Mouse (Mus musculus) urinary bladder, postnatal 10 days (tissue): ENCODE measurements around the gene Hspb8.
A peak's percentile ranks its signal among the peaks of the same experiment; 100 is the strongest.

Experiments used
- DNase-seq: peaks from one replicate; pipeline ENCODE4 v3.0.0; 2022; ENCODE audit warnings: low spot score

The Hspb8 gene

GRCm38 (mm10) chr5:116422699-116423201 lies at the start of gene Hspb8:
TSS of gene Hspb8 (minus strand) at chr5:116422864.
- peak; percentile 40 for DNase-seq

DNA sequence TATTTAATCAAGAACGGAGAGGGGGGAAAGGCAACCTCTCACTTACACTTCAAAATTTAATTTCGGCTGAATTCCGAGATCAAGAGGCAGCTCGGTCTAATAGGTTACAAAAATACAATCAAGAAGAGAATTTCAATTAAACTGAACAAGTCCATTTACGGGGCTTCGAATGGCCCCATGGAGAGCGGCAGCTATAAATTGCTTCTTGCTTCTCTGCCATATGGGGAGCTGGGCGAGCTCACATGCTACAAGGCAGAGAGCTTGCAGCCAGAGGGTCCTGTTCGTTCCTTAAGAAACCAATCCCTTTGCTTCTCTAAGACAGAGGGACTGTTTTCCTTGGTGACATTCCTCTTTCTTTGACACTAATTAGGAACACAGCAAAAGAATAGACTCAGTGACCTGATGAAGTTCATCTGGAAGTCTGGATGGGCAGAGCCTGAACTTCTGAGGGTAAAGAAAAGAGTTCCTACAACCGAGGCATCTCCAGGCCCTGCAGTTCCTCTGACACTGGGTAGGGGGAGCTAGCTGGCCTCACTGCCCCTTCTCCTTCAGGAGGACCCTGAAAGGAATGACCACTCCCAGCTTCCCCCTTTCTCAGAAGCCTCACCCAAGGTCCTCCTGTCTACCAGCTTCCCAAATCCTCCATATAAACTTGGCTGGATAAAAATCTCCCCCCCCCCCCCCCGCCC lies 38.8 kb upstream of the Hspb8 start:
- no peak for DNase-seq

DNA sequence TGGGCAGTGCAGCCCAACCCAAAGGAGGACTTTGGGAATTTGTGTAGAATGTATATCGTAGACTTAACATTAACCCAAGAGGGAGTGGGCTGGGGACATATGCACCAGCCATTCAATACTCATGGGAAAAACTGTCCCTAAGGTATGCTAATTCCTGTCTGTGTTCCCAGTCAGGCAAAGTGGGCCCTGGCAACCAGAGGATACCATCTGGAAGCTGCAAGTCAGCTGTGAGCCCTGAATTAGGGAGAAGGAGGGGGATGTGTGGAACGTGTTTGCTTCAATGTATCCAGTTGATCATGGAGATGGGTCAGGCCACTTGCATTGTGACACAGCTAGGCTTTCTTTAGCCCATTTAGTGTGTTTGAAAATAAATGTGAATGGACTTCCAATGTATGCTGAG lies 37.3 kb upstream of the Hspb8 start:
- DNase-seq: no peak

- DNase-seq: no peak
These were observed 35.1 kb upstream of the Hspb8 start for GRCm38 (mm10) chr5:116457791-116458190.

DNA sequence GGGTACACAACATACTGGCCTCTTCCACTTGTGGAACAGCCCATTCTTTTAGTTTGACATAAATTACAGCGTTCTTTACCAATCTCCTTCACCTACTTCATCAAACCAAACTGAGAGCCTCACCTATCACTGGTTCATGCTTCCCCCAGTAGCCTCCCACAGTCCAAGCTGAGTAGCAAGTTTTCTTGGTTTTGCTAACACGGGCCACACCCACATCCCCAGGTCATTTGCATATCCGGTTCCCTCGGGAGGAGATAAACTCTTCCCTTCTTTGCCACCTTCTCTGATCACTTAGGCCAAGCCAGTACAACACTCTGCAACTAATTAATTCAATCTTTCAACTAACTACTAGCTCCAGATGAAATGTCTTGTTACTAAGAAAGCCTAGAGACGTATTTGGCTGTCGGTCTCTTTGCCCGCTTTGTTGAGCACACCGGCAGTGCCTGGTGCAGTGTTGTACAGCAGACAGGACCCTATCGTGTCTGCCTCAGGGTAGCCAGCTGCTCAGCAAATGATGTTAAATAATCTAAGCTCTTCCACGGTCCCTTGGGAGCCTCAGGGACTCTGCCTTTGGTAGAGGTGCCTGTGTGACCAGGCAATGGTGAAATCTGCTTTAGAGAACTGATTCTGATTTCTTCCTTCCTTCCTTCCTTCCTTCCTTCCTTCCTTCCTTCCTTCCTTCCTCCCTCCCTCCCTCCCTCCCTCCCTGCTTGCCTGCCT lies 34.3 kb upstream of the Hspb8 start:
- no peak for DNase-seq

GRCm38 (mm10) chr5:116453401-116453851 lies 30.8 kb upstream of the Hspb8 start:
- DNase-seq: peak; percentile 36

GRCm38 (mm10) chr5:116450901-116451300 lies 28.2 kb upstream of the Hspb8 start:
- DNase-seq: no peak

- DNase-seq: no peak
These were observed 27.0 kb upstream of the Hspb8 start for GRCm38 (mm10) chr5:116449522-116450225.

DNA sequence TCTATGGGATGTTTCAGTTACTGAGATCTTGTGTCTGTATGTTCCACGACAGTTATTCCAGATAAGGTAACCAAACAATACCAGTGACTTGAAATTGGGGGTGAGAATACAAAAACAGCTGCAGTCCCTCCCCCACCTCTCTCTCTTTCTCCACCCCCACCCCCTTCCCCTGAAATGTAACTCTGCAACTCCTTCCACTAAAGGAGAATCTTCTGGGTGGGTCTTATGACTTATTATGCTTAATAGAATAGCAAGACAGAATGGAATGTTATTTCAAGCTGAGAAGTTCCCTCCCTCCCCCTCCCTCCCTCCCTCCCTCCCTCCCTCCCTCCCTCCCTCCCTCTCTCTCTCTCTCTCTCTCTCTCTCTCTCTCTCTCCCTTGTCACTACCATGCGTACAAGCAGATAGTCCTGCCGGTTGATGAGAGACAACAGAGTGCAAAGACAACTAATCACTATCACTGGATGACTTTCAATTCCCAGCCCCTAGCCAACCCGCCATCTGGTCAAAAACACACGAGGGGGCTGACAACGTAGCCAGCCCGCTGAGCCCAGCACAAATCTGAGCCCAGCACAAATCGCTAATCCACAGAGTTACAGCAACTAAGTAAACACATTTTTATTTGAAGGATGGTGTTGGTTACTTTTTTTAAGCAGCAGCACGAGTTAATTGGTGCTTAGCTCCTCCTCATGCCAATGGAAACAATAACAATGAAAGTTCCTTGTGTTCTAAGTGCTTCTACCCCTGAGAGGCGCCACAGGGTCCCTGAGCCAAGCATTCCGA lies 25.9 kb upstream of the Hspb8 start:
- DNase-seq: no peak

DNA sequence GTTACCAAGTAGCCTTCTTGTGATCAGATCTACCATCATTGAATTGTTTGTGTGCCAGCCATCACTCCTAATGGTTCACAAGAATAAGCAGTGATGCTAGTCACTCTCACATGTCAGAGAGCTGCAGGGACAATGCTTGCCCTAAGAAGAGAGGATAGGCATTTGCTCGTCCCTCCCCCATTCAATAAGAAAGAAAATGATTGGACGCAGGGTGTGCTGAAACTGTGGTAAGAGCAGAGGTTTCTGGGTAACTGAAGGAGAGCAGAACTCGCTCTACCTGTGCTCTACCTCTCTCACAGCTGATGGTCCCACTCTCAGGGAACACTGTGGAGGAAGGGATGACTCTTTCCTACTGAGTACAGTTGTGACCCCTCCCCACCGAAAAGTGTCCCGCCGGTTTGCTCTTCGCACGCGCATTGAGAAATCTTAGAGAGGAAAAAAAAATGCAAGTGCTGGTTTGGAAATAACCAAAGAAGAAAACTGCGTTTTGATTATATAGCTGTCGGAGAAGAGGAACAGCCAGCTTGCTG lies 25.2 kb upstream of the Hspb8 start:
- no peak for DNase-seq

- no peak for DNase-seq
These were observed 23.9 kb upstream of the Hspb8 start for GRCm38 (mm10) chr5:116446552-116446951.

GRCm38 (mm10) chr5:116445634-116446367 lies 23.1 kb upstream of the Hspb8 start:
- DNase-seq: no peak

DNA sequence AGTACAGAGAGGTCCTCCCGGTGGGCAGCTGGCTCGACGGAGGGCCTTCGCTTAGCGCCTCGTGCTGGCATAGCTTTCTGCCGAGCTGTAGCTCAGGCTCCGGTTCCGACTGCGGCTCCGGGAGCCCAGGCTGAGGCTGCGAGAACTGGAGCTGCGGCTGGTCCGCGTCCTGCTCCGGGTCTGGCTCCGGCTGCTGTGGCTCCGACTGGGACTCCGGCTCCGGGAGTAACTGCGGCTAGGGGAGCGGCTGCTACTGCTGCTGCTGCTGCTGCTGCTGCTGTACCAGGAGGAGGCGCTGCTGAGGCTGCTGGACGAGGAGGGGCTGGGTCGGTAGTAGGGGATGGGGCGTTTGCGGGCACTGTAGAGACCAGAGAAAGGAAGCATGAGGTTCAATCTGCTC lies 21.9 kb upstream of the Hspb8 start:
- DNase-seq: no peak

DNA sequence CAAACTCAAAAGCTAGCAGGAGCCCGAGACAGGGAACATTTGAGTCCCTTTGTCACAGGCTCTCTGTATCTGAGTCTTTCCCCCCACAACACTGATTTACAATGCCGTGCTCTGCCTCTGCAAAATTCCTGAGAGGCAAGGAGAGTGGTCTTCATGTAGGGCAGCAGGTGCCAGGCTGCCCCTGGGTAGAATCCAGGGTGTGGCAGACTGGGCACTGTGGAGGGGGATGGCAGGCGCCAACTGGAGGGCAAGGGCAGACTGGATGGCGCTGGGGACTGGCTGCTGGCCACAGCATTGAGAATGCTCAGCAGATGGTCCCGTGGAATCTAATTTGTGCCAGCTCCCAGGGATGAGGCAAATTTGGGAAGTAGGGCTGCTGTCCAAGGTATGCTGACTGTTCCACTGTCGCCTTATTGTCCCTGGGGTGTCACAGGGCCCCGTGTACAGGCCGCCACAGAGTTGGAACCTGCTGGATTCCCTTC lies 20.8 kb upstream of the Hspb8 start:
- DNase-seq: no peak

- DNase-seq: no peak
These were observed 20.2 kb upstream of the Hspb8 start for GRCm38 (mm10) chr5:116442697-116443458.

- DNase-seq: no peak
These were observed 17.6 kb upstream of the Hspb8 start for GRCm38 (mm10) chr5:116440251-116440650.

DNA sequence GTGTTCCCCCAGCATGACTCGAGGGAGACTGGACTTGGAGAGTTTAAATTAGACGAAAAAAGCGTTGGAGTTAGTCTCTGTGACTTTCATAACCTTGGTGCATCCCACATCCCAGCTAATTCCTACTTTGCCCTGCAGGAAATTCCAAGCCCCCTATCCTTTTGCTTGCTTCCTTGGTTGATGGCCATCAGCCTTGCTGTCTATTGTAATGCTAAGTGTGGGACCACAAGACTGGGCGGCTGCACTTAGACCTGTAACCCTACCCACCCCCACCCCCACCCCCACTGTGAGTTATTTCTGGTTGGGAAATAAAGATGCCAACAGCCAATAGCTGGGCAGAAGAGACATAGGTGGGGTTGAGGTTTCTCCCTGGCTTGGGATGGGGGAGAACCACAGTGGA lies 15.7 kb upstream of the Hspb8 start:
- no peak for DNase-seq

DNA sequence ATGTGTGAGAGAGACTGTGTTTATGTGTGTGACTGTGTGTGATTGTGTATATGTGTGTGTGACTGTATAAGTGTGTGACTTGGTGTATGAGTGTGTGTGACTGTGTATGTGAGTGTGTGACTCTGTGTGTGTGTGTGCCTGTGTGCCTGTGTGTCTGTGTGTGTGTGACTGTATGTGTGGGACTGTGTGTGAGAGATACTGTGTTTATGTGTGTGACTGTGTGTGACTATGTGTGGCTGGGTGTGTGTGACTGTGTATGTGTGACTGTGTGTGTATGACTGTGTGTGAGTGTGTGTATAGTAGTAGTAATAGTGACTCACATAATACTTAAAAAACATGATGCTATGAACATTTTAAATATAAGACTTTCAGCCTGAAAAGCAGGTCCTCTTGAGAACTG lies 13.5 kb upstream of the Hspb8 start:
- no peak for DNase-seq

DNA sequence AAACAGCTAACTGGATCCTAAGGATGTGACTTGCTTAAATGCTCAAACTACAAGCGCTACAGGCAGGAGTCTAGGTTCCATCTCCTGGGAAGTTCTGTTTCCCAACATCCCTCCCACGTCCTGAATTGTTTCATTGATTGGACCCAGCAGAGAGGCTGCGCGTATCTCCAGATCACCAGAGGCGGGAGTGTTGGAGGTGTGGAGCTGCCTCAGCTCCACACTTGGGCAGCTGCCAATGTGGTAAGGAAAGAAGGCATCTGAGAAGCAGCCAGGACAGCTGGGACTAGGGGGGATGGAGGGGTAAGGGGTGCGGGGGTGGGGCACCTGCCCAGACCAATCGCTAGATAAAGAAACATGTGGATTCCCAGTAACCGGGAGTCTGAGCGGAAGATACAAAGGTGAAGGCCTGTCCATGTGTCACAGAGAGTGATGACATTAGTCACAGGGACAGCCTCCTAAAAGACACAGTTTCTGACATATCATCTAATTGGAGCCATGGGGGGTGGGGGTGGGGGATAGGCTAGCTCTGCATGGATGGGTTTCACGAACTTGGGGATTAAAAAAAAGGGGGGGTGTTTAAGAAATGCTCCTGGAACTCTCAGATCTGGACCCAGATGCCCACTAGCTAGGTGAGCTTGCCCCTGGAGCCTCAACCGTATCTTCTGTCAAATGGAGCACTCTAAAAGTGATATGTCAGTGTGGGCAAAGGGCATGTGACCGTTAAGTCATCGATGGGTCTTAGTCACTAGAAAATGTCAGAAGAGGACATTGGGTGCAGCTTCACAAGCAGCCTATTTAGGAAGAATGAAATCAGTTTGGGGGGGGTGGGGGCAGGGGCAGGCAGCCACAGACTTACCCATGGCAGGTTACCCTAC lies 12.5 kb upstream of the Hspb8 start:
- DNase-seq: no peak
